Mouse (Mus musculus): Measurements from ENCODE around the gene Dmap1.

DNA sequence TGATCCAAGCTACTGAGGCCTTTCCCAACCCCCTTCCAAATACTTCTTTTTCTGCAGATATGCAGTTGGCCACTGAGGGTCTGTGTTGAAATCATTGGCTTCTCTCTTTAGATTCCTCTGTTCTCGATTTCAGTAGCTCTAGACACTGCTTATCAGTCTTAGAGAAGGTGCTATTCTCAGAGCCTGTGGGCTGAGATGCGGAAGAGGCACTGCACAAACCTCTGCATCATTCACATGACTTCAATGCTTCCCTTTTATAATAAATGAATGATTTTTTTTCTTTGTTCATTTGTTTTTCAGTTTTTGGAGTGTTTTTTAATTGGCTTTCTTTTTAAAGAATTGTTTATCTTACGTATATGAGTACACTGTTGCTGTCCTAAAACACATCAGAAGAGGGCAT lies 30.2 kb upstream of the Dmap1 start:
- TF ChIP-seq CTCF (IDR thresholded peaks at IDR 0.05; ENCODE audit: extremely low read depth, insufficient read length, insufficient replicate concordance, low read depth, low read length) = no peak
- no peak for TF ChIP-seq POLR2A (IDR thresholded peaks at IDR 0.05; ENCODE audit: low read depth, low read length)
